Mouse (Mus musculus) Muller cell, postnatal 12 days (primary cell): Measurements from ENCODE around the gene Tcte2.

ENCODE experiments used
- DNase-seq: peaks from one replicate; pipeline ENCODE4 v3.0.0-alpha.2; 2015; ENCODE audit errors: inconsistent ontology term

Tcte2 gene

DNA sequence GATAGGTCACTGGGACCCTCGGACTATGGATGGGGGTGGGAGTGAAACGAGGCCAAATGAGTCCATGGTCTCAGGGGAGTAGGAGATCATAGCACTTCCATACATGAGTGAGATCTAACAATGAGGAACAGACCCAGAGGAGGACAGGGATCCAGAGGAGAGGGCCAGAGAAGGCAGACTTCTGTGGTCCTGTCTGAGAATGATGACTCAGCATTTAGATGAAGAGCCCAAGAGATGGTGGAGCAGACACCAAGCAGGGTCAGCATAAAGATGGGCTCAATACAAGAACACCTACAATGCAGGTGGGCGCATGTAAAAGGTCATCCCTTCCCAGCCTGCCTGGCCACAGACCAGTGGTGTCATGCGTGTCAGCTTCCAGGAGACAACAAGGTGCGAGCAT lies 41.4 kb downstream of the Tcte2 start:
- no peak for DNase-seq

DNA sequence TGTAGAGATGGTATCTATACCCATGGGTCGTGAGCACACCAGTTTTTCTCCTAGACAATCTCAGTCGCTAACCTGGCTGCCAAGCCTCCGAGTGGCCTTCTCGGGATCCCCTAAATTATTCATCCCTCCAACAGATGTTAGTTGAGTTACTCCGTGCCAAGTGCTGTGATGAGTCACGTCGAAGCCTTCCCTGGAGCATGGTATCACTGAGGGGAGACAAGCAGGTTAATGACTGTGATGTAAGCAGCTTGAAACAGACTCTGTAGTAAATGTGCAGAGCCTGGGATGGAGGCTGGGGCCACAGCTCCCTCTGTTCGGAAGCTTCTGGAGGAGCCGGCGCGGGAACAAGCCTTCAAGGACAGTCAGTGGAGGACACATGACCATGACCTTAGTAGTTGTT lies 44.2 kb downstream of the Tcte2 start:
- no peak for DNase-seq

DNA sequence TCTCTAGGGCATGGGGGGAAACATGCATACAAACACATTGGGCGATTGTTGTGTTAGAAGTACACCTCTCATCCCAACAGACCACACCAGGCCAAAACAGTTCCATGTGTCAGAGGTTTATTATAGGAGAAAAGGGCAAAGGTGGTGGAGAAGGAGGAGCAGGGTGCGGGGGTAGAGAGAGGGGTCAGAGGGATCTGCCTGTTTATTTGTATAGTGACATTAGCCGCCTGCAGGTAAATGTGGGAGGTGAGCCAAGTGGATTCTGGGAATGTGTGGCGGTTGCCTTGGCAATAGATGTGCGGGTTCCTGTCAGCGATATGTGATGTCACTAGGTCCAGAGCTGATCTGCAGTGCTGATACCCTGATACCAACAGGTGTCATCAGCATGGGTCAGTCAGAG lies 45.3 kb downstream of the Tcte2 start:
- no peak for DNase-seq

DNA sequence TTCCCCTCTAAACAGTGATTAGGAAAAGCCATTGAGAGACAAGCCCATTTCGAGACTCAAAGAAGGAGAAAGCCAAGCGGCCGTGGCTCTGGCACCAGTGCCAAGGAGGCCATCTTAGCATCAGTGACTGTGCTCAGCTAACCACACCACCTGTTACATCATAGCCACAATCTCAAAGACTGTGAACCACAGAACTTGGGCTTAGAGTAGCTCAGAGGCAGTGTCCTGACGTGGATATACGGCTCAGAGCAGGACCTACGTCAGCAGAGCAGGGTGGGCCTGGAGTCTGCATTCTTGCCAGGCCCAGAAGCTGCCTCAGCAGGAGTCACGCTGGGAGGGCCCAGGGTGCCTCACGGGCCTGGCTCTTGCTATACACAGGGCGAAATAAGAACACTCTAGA lies 46.1 kb downstream of the Tcte2 start:
- DNase-seq, result no peak

DNA sequence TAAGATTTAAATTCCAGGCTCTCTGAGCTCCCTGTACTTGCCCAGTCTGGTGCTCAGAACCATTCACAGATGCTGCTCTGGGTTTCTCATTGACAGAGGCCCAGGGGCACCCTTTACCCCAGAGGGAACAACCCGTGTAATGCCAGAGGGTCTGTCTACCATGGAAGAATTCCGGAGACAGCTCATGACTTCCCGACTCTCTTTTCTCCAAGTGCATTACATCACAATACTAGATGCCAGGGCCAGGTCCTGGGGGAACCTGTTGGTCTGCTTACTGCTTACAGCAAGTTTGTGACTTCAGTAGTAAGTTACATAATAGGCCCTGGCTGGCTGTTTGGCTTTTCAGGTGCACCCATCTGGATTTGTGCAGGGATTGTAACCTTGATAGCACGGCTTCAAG lies 47.0 kb downstream of the Tcte2 start:
- no peak for DNase-seq

DNA sequence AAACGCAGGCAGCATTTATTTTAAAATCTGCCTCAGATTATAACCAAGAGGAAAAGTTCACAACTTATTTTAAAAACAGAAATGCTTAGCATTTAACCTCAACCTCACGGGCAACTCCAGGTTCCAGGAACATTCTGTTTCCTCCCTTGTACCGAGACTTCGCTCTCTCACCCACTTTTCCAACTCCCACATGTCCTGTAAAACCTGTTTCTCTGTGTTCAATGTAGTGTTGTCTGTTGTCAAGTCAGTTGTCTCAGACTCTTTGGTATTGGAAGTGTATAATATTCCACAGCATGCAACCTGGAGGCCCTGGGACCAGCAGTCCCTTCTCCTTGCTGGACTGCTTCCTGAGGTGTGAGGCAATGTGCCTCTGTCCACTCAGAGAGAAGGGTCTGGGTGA lies 47.5 kb downstream of the Tcte2 start:
- DNase-seq, result no peak

DNA sequence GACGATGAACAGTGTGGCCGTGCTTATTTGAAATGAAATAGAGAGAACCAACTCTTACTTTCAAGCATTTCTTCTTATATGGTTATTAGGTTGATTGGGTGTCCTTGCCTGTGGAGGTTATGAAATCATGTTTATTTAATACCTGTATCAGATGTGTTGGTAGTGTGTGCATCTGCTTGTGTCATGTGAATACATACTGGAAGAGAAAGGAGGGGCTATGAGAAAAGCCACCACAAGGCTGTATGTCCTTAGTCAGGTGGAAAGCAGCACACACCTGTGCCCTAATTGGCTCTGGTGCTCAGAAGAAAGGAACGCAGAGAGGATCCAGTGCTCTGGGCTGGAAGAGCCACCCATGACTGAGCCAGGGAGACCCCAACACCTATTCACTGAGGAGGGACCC lies 49.1 kb downstream of the Tcte2 start:
- DNase-seq, result no peak

DNA sequence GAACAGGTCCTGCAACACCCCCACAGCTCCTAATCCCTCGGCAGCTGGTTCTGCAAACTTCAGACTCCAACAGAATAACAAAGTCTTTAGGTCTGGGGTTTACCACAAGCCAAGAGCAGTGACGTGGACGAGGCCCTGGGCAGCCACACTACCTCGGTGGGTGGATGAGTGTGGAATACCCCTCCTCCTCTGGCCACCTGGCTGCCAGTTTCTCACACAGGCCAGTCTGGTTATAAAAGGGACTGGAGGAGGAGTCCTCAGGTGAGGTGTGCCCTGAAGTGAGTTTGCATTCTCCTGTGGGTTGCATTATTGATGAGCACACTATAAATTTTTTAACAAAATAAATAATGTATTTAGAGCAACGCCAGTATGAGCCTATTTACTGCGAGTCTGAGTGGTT lies 49.5 kb downstream of the Tcte2 start:
- DNase-seq, result no peak

DNA sequence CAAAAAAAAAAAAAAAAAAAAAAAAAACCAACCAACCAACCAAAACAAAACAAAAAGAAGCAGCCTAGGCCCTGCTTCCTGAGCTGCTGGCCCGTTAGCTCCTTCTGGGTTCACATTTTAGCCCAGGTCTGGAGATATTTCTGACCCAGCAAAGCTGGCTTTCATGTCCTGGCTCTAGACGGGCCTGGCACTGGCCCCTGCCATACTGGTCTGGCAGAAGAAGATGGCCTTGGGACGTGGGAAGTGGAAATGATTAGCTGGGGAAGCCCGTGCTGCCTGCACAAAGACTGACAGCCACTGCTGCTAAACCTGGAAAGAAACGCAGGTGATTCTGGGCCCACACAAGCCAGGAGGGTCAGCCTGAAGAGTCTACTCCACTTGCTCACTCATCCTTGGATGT lies 50.5 kb downstream of the Tcte2 start:
- DNase-seq, result no peak

DNA sequence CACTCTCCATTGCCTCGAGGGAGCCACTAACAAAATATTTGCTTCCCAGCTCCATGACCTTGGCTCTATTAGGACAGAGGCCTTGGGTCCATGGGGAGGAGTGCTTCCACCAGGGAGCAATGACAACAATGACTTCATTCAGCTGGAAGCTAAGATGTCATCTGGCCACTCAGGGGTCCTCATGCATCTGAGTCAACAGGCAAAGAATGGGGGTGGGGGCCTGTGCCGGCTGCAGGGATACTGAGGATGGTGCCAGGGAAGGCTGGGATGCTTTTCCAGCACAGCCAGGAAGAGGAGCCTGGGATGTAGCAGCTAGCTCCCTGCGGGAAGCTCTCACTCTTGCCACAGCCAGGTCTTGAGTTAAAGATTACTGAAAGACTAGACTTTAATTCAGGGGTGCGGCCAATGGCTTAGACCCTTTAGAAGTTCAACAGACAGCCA lies 56.1 kb downstream of the Tcte2 start:
- peak; percentile 72 for DNase-seq

DNA sequence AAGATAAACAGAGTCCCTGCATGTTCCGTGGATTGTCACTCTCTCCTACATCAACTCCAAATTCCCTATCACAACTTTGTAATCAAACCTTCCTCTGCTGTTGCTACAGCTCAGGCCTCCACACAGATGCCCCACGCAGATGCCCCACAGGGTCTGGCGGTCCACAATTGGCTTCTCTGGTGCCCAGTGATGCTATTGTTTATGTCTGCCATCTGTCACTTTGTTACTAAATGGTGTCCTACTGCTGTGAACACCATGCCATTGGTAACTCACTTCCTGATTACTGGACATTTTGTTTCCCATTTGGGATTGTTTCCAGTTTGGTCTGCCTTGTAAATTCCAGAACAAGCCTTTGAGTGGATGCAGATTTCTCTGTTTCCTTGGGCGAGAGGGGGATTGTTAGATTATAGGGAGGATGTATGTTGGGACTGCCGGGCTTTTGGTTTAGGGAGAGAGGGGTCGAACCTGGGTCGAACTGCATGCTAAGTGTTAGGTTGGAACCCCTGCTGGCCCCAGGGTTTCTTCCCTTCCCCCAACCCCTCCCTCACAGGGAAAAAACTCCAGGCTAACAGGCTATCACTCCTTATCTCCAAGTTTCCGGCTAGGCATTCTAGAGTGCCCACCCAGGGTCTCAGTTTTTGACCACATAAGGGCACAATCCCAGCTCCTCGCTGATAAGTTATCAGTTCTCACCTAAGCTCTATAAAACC lies 57.9 kb downstream of the Tcte2 start:
- no peak for DNase-seq

DNA sequence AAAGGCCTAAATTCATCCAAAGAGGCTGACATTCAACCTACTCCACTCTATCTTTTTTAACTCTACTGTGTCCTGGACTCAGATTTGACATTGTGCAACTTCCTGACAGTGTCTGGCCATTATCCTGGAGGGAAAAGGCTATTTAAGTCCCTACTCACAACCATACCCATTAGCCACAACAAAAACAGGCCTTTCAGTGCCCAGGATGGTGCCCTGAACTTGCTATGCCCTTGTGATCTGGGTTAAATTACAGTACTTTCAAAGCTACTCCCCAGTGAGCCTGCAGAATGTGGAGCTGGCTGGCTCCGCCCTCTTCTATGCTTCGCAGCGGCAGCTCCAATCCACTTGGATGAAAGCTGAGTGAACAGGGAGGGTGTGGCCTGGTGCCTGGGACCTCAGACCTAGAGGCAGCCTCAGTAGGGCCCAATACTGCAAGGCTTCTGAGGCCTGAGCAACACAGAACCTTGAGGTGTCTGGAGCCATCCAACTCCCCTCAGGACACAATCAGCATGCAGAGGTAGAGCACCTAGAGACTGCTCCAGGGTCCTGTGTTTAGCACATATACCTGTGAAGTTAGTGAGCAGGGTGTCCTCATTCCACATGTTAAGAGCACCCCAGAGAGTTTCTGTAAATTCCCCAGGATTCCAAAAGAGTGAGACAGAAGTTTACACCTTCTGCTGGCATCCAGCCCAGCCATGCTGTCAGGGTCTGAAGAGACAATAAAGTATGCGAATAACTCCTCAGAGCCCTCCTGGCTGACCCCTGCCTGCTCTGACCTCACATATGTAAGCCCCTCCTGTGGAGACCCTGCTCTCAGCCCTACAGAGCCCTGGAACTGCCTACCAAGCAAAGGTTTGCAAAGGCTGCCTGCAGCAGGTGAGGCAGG lies 61.3 kb downstream of the Tcte2 start:
- DNase-seq, result peak; percentile 72

DNA sequence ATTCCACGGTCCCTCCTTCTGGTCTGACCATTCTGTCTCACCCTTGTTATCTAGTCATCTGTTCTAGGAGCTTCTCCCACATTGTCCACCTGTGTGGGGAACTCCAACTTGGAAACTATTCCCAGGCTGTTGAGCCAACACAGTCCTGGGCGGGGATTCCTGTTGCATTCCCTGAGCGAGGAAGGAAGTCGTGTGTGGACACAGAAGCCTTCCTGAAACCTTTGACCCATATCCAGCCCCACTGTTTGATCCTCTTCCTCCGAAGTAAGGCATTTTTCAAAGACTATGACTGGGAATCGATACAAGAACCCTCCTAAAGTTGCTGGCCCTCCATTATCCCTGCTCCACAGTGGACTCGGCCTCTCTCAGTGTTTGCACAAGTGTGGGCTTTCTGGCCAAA lies 61.9 kb downstream of the Tcte2 start:
- DNase-seq, result no peak

DNA sequence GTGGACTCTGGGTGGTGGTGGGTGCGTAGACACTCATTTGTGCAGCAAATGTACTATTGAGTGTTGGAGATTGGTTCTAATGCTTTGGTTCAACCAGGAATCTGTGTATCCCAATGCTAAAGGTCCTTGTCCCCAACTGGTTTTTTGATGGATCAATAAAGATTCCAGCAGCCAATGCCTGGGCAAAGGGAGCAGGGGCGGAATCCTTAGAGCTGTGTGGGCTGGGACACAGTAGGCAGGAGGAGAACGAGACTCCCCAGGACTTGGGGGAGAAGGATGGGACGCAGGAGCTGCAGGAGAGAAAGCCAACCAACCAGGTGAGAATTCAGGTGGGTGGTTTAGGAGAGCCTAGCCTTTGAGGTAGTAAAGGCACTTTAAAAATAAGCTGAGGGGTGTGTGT lies 63.4 kb downstream of the Tcte2 start:
- no peak for DNase-seq

DNA sequence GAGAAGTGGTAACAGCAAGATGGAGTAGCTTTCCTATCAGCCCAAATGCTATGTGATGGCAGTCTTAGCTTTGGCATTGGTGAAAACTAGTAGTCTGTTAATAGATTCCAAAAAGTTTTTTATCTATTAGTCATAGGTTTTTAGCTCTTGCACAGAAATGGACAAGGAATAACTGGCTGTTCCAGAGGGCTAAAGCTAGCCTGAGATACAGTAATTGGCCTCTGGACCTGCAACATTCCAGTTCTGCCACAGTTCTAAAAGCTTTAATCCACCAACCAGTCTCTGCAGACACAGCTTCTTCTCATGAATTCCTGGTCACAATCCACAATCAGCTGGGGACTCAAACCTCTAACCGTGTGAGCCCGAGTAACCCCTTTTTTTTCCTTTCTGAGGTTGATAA lies 64.0 kb downstream of the Tcte2 start:
- peak; percentile 73 for DNase-seq

DNA sequence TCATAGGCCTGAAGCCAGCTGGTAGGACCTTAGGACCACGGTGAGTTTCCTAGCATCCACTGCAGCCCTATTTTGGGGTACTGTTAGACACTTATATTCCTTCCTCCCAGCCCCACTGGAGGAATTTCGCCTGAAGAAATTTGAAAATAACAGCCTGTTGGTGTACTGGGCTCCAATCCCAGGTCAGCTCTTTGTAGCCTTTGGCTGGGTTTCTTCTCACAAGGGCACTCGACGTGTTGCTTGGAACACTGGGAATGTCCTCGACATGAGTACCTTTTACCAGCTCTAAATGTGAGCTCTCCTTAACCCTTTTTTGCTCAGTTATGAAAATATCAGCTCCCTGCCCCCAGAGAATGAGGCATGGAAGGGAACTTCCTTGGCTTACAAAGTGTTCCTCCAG lies 65.7 kb downstream of the Tcte2 start:
- DNase-seq, result no peak

DNA sequence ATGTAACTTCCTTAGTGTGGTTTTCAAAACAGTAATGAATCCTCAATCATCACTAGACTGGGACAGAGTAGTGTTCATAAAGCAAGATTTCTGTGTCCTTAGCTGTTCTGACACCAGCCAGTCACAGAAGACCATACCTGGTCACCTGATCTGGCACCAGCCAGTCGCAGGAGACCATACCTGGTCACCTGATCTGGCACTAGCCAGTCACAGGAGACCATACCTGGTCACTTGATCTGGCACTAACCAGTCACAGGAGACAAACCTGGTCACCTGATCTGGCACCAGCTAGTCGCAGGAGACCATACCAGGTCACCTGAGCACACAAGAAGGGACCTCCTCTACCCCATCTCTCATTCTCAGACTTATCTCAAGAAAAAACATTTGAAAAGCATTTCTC lies 66.4 kb downstream of the Tcte2 start:
- no peak for DNase-seq

DNA sequence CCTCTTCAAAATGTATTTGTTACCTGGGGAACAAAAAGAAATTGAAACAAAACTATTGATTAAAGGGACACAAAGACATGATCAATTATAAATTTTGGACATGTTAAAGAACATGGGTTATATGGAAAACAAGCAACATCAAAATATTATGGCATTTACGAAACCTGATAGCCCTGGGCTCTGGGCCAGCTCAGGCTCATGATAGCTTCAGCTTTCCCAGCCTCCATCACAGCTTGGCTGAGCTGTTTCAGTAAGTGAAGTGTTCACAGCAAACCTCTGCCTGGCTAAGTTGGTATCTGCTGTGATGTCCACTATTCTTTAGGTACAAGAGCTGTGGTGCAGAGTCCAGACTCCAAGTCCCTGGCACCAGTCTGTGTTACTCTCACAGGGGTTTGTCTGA lies 67.4 kb downstream of the Tcte2 start:
- DNase-seq, result no peak

DNA sequence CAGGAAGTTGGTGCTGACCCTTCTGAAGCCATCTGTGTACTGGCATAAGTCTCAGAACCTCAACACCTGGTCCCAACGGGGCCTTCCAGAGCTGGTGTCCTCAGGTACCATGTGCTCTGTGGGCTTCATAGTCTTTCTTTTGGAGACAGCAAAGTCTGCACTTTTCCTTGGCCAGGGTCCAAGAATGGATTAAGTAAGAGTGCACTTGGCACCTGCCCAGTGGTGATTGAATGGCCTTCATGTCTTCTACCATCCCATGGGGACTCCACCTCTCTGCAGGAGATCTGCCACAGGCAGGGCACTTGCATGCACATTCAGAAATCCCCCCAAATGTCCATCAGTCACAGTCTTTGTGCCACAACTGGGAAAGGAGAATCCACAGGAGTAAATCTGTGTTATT lies 74.0 kb downstream of the Tcte2 start:
- no peak for DNase-seq

DNA sequence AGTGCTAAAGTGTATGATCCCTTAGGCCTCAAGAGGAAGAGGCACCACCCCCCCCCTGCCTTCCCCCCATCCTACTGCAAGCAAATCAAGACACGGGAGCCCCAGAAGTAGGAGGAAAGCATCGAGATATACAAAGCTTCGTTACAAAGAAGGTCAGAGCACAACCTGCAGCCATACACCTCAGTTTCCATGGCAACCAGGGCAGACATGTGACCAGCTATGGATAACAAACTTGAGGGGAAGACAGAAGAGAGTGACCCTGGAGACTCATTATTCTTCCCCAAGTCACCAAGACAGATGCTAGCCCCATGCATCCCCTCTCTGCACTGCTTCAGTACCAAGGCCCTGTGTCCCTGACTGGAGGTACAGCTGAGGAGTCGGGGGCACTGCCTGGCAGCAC lies 74.5 kb downstream of the Tcte2 start:
- DNase-seq, result no peak

DNA sequence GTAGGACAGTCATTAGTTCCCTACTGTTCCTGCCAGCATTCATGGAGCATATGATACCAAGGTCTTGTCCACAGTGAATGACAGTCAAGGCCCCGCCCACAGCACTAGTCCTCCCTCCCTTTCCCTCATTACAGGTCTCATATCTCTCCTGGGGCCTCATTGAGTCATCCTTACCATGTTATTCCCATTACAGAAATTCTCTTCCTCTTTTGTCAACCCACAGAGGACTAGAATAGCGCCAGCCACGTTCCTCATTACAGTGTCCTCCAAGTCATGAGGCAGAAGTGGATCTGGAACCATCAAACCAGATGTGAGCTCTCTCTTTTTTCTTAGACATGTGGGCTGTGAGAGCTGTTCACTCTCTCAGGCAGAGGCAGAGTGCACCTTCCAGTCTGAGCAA lies 76.0 kb downstream of the Tcte2 start:
- DNase-seq, result no peak

DNA sequence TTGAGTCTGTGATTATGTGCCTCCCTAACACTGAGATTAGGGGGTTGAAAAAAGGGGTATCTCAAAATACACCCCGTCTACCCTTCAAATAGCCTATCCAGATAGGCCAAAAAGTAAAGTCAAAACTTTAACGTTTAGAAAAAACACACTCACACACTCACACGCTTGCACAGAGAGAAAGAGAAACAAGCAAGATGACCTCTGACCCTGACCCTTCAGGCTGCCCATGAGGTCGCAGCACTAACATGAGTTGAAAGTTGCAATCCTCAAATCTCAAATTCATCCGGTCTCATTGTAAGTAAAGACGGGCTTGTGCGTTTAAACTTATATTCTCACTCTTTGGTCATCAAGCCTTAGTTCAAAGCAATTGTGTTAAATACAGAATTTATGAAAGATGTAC lies 77.4 kb downstream of the Tcte2 start:
- DNase-seq, result no peak

DNA sequence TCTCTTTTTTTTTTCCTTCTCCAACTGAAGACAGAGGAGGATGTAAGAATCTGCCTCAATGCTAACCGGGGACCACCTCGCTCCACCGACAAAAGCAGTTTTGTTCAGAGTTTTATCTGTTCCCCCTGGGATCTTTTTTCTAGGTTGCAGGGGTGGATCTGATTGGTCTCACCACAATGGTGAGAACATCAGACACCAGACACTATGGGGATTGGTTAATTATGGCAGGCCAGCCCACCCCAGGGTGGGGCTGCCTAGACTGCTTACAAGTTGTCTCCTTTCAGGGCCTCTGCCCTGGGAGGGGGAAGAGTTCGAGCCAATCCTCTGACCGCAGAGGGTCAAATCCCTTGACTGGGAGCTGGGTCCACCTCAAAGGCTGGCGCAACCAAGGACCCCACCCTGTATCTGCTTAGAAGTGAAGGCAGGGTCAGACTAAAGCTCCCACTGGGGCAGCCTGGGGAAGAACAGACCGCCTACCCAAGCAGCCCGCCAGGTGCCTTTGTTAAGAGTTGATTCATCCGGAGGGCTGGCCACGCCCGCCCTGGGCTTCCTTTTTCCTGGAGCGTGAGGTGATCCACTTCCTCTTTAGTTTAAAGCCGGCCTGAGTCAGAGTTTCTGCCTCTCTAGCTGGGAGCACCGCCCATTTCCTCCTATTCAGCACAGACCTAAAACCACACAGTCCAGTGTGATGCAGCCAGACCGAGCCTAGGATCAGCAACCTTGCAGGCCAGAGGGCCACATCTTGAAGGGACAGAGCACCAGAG lies 78.0 kb downstream of the Tcte2 start:
- DNase-seq, result no peak
